Mouse (Mus musculus) hindbrain, embryonic 13.5 days (tissue): ENCODE measurements around the gene Phlpp1. TPM values are rescaled to one million over a fixed set of nuclear protein-coding genes. Genes with fewer than 3 reads are reported as not detected.

Source experiments
- ATAC-seq: fragments of 200-750 bp; cut with Nextera tagmentation; 2 replicates; pipeline ENCODE4 v1.8.0; 2017; ENCODE audit warnings: moderate TSS enrichment; ENCODE audit not compliant: low FRiP score
- H3K27ac ChIP-seq: fragments of 300-500 bp; sonication (generic); 2 replicates; pipeline ENCODE4 v1.5.1; 2015; ENCODE audit warnings: inconsistent platforms, mild to moderate bottlenecking, moderate library complexity
- H3K27me3 ChIP-seq: fragments of 300-500 bp; sonication (generic); 2 replicates; pipeline ENCODE4 v1.6.1; 2015; ENCODE audit warnings: mild to moderate bottlenecking, inconsistent platforms
- H3K36me3 ChIP-seq: fragments of 300-500 bp; sonication (generic); 2 replicates; pipeline ENCODE4 v1.6.1; 2015; ENCODE audit warnings: mild to moderate bottlenecking, inconsistent platforms
- H3K4me1 ChIP-seq: fragments of 300-500 bp; sonication (generic); replicated peaks from 2 replicates; pipeline ENCODE4 v1.6.1; 2015; ENCODE audit warnings: inconsistent platforms
- H3K4me2 ChIP-seq: fragments of 300-500 bp; sonication (generic); 2 replicates; pipeline ENCODE4 v1.6.1; 2015; ENCODE audit warnings: inconsistent platforms, mild to moderate bottlenecking, moderate library complexity
- H3K4me3 ChIP-seq: fragments of 300-500 bp; sonication (generic); 2 replicates; pipeline ENCODE4 v1.5.1; 2015; ENCODE audit warnings: mild to moderate bottlenecking, inconsistent platforms
- H3K9ac ChIP-seq: fragments of 300-500 bp; sonication (generic); 2 replicates; pipeline ENCODE4 v1.6.1; 2015; ENCODE audit warnings: mild to moderate bottlenecking, inconsistent platforms
- H3K9me3 ChIP-seq: fragments of 300-500 bp; sonication (generic); 2 replicates; pipeline ENCODE4 v1.6.1; 2016; ENCODE audit warnings: inconsistent platforms
- WGBS: fragments of 180-500 bp; shearing (Covaris S2); methylation state at CpG from one replicate; pipeline ENCODE4 v1.1.7; 2015; 5-methylcytosine and 5-hydroxymethylcytosine counted together
- polyA plus RNA-seq: library from polyadenylated mRNA; unstranded; fragments of >200 nt; fragmentation: Nextera tagmentation; extraction: Ambion mirVana; gene quantifications from 2 replicates; pipeline ENCODE4 v1.2.1, GENCODE M21; 2015

The Phlpp1 gene
- polyA plus RNA-seq, 1 experiment from 2014 or later = 6.8 TPM

DNA sequence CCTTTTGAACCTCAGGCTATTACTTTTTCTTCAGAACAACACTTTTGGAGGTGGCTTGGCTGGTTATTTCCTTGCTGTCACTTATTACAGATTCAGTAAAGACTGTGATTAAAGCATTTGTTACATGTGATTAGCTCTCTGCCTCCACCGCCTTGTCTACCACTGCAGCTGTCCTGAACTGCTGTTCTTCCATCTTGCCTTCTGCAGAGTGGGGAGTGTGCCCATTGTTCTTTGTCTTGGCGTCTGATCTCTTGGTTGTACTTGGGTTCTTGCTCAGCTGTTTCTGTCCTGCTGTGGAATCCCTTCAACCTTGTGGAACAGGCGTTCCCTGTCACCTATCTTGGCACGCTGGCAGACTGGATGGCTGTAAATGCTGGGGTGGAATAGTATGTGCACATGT, 30.4 kb downstream of the Phlpp1 start:
- no peak overlapping the region for H3K4me2 ChIP-seq
- no peak overlapping the region for H3K9ac ChIP-seq
- H3K4me3 ChIP-seq = no peak overlapping the region
- WGBS = 45% methylated on average over 4 of the region's 4 CpGs
- H3K27me3 ChIP-seq = no peaks in the 10 kb centered on the region
- H3K4me1 ChIP-seq = peaks cover 61% of the 10 kb centered on the region
- no peaks in the 10 kb centered on the region for H3K9me3 ChIP-seq
- peak overlapping the region; percentile 14 for H3K27ac ChIP-seq
- no peaks in the 10 kb centered on the region for H3K36me3 ChIP-seq
- ATAC-seq = no peak

DNA sequence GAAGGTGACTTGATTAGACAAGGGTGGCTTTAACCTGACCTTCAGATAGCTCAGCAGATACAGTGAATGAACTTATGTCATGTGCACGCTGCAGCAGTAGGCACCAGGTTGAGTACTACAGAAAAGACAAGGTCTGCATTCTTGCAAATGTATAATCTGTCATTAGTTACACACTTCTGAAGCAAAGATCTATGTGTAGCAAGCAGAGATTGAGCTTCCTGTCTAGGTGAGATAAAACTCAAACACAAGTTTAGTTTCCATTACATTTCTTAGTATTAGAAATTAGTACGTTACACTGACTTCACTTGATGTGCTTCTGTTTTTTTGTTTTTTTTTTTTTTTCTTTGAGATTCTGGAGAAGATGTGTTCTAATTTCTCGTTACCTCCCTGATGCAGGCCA, 32.4 kb downstream of the Phlpp1 start:
- Histone ChIP-seq H3K4me1 (peaks cover 48% of the 10 kb centered on the region), H3K9me3 (no peaks in the 10 kb centered on the region), H3K9ac (no peak overlapping the region), H3K27ac (peak overlapping the region; percentile 12; the same call in 1 of the 2 replicates), H3K27me3 (no peaks in the 10 kb centered on the region), H3K4me2 (no peak overlapping the region), H3K4me3 (no peak overlapping the region), H3K36me3 (no peaks in the 10 kb centered on the region)
- ATAC-seq = no peak
- WGBS = 64% methylated on average over 3 of the region's 3 CpGs

DNA sequence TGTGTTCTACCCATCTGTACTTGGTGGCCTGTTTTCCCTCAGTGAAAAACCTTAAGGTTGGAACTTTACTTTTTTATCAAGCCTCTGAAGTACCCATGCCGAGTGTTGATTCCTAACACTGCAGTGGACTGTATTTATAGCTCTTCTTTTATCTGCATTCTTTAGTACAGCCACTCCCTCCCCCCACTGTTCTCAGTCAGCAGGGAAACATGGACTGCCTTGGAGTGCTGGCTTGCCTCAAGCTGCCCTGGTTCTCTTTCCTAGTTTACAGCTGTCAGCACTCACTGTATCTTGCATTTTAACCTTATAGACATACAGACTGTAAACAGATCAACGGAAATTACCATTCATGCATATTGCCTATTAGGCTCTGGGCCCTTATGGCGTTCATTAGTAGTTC, 32.8 kb downstream of the Phlpp1 start:
- H3K4me2 ChIP-seq = no peak overlapping the region
- no peaks in the 10 kb centered on the region for H3K27me3 ChIP-seq
- H3K27ac ChIP-seq = peak overlapping the region; percentile 12; the same call in 1 of the 2 replicates
- peaks cover 44% of the 10 kb centered on the region for H3K4me1 ChIP-seq
- H3K9ac ChIP-seq = no peak overlapping the region
- 40% methylated on average over 3 of the region's 3 CpGs for WGBS
- ATAC-seq = no peak
- H3K4me3 ChIP-seq = no peak overlapping the region
- H3K36me3 ChIP-seq = no peaks in the 10 kb centered on the region
- H3K9me3 ChIP-seq = no peaks in the 10 kb centered on the region

- Histone ChIP-seq H3K4me2 (no peak overlapping the region), H3K27ac (no peak overlapping the region), H3K9me3 (no peaks in the 10 kb centered on the region), H3K36me3 (no peaks in the 10 kb centered on the region), H3K27me3 (no peaks in the 10 kb centered on the region), H3K4me3 (no peak overlapping the region), H3K4me1 (peaks cover 15% of the 10 kb centered on the region), H3K9ac (no peak overlapping the region)
- no peak for ATAC-seq
- WGBS = 80% methylated on average over 5 of the region's 5 CpGs
Observed at GRCm38 (mm10) chr1:106208581-106208980, 37.0 kb downstream of the Phlpp1 start.

DNA sequence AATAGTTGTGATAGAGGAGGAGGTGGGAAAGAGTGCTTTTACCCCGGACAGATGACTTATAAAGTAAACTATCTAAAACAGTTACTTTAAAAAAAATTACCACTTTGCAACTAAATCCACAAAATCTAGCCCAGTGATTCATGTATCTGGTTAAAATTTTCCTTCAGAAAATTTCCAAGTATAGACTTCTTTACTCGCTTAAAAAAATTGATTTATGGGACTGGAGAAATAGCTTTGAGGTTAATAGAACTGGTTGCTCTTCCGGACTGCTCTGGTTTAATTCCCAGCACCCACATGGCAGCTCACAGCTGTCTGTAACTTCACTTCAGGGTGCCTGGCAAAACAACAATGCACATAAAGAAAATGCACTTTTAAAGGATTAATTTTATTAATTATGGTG, 38.9 kb downstream of the Phlpp1 start:
- Histone ChIP-seq H3K27me3 (no peaks in the 10 kb centered on the region), H3K27ac (no peak overlapping the region), H3K4me1 (peaks cover 6% of the 10 kb centered on the region), H3K4me3 (no peak overlapping the region), H3K4me2 (no peak overlapping the region), H3K9ac (no peak overlapping the region), H3K36me3 (no peaks in the 10 kb centered on the region), H3K9me3 (no peaks in the 10 kb centered on the region)
- no peak for ATAC-seq
- WGBS = 90% methylated on average over 3 of the region's 3 CpGs

DNA sequence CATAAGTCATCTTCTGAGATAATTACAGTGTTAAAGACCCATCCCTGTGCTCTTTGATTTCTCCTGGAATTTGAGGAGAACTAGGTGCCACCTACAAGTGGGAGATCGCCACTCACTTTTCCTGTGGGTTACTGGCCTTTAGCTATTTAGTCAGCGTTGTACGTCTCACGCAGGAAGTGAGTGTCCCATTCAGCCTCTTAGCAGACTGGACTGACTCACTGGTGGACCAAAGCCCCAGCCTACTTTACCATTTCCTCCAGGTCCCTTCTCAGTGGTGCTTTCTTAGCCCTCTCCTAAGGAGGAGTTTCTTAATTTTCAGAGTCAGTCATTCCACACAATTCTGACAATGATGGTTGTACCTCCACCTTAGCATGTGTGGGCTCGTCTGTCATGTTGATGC, 39.6 kb downstream of the Phlpp1 start:
- H3K36me3 ChIP-seq = no peaks in the 10 kb centered on the region

DNA sequence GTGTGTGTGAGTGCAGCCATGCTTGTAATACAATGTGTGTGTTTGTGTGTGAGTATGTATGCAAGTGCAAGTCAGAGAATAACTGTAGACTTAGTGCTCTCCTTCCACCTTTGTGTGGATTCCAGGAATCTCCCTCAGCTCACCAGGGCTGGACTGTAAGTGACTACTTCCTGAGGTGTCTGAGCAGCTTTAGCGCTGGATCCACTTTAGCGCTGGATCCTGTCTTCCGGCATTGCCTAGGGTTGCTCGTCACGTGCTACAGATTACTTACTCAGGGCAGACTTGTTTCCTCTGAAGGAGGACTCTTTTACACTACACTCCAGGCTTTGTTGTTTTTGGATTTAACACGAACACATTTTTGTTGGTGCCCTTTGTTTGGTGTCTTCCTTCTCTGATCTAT, 48.9 kb downstream of the Phlpp1 start:
- no peaks in the 10 kb centered on the region for H3K9me3 ChIP-seq
- WGBS = 79% methylated on average over 6 of the region's 6 CpGs
- H3K4me2 ChIP-seq = no peak overlapping the region
- H3K9ac ChIP-seq = no peak overlapping the region
- no peak overlapping the region for H3K4me3 ChIP-seq
- H3K27ac ChIP-seq = no peak overlapping the region
- H3K27me3 ChIP-seq = no peaks in the 10 kb centered on the region
- H3K36me3 ChIP-seq = no peaks in the 10 kb centered on the region
- ATAC-seq = no peak
- H3K4me1 ChIP-seq = peaks cover 13% of the 10 kb centered on the region

More for the DNA sequence above, 39.6 kb downstream of the Phlpp1 start:
- 92% methylated on average over 5 of the region's 5 CpGs for WGBS
- no peaks in the 10 kb centered on the region for H3K27me3 ChIP-seq
- ATAC-seq = no peak
- H3K9me3 ChIP-seq = no peaks in the 10 kb centered on the region
- no peak overlapping the region for H3K9ac ChIP-seq
- no peak overlapping the region for H3K27ac ChIP-seq
- no peak overlapping the region for H3K4me3 ChIP-seq
- no peak overlapping the region for H3K4me2 ChIP-seq
- H3K4me1 ChIP-seq = peaks cover 6% of the 10 kb centered on the region

- ATAC-seq = no peak
- Histone ChIP-seq H3K9ac (no peak overlapping the region), H3K27ac (no peak overlapping the region), H3K27me3 (no peaks in the 10 kb centered on the region), H3K4me1 (peaks cover 18% of the 10 kb centered on the region), H3K9me3 (no peaks in the 10 kb centered on the region), H3K4me3 (no peak overlapping the region), H3K36me3 (no peaks in the 10 kb centered on the region), H3K4me2 (no peak overlapping the region)
- 72% methylated on average over 1 of the region's 1 CpGs for WGBS
Observed at GRCm38 (mm10) chr1:106221371-106221770, 49.8 kb downstream of the Phlpp1 start.

- Histone ChIP-seq H3K9ac (no peak overlapping the region), H3K4me1 (peaks cover 18% of the 10 kb centered on the region), H3K9me3 (no peaks in the 10 kb centered on the region), H3K4me3 (no peak overlapping the region), H3K36me3 (no peaks in the 10 kb centered on the region), H3K27me3 (no peaks in the 10 kb centered on the region), H3K27ac (0 out of 2 replicates have a peak overlapping the region, but pooled peaks have one; percentile 35), H3K4me2 (no peak overlapping the region)
- ATAC-seq = peak; percentile 66
- WGBS = 24% methylated on average over 2 of the region's 2 CpGs
Observed at GRCm38 (mm10) chr1:106221964-106222363, 50.4 kb downstream of the Phlpp1 start.

DNA sequence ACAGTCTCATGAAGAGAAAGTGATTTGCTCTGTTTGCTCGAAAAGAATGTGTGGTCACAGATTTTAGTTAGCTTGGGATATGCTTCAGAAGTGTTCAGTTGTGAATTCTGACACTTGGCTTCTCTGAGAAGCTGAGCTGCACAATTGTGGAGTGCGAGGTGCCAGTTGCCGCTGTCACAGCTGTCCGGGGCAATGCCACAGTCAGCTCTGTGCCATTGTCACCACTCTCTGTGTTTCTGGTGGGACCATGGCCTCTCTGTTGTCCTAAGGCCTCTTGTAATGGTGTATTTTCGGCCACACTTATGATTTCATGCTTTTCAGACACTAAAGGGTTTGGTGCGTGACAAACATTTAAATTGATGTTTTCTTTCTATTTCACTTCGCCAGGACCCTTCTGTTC, 55.1 kb downstream of the Phlpp1 start:
- Histone ChIP-seq H3K4me3 (no peak overlapping the region), H3K9ac (no peak overlapping the region), H3K27me3 (no peaks in the 10 kb centered on the region), H3K4me1 (peaks cover 12% of the 10 kb centered on the region), H3K36me3 (no peaks in the 10 kb centered on the region), H3K27ac (no peak overlapping the region), H3K4me2 (no peak overlapping the region), H3K9me3 (no peaks in the 10 kb centered on the region)
- WGBS = 68% methylated on average over 7 of the region's 7 CpGs
- ATAC-seq = no peak

DNA sequence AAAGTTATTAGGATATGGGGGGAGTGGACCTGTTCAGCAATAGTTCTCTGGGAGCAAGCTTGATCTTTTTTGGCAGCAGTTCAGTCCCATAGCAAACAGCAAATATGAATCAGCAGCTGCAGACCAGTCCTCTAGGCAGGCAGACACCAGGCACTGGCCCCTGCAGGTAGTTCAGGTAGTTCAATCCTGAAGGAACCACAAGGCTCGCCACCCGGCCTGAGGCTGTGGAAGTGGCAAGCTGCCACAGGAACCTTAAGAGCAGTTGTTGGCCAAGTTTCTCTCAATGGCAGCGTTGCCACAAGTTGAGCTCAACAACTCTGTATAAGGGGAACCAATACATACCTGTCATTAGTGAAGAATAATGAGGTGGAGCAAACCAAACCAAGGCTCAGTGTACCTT, 58.8 kb downstream of the Phlpp1 start:
- WGBS = 93% methylated on average over 3 of the region's 3 CpGs
- H3K27me3 ChIP-seq = no peaks in the 10 kb centered on the region
- no peak overlapping the region for H3K27ac ChIP-seq
- H3K4me3 ChIP-seq = no peak overlapping the region
- H3K4me2 ChIP-seq = no peak overlapping the region
- H3K4me1 ChIP-seq = peaks cover 5% of the 10 kb centered on the region; the same call in 1 of the 2 replicates
- no peak overlapping the region for H3K9ac ChIP-seq
- H3K36me3 ChIP-seq = no peaks in the 10 kb centered on the region
- no peaks in the 10 kb centered on the region for H3K9me3 ChIP-seq
- no peak for ATAC-seq

DNA sequence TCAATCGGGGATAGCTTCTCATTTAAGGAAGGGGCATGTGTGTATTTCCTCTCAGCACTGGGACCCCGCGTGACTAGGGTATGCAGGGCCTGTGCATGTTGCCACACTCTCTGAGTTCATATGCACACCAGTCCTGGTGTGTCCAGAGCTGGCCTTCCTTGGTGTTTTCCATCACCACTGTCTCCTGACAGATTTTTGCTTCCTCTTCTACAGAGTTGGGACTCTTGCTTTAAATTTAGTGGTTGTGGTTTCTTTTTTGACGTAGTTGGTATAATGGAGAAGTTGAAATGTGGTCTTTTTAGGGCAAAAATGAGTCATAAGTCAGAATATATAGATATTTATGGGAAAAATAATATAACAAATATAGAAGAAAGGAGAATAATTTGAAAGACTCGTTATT, 59.8 kb downstream of the Phlpp1 start:
- Histone ChIP-seq H3K36me3 (no peaks in the 10 kb centered on the region), H3K27me3 (no peaks in the 10 kb centered on the region), H3K27ac (no peak overlapping the region), H3K9me3 (no peaks in the 10 kb centered on the region), H3K4me1 (peaks cover under 1% of the 10 kb centered on the region; the same call in 1 of the 2 replicates), H3K4me2 (no peak overlapping the region), H3K9ac (no peak overlapping the region), H3K4me3 (no peak overlapping the region)
- no peak for ATAC-seq
- WGBS = 95% methylated on average over 5 of the region's 5 CpGs

DNA sequence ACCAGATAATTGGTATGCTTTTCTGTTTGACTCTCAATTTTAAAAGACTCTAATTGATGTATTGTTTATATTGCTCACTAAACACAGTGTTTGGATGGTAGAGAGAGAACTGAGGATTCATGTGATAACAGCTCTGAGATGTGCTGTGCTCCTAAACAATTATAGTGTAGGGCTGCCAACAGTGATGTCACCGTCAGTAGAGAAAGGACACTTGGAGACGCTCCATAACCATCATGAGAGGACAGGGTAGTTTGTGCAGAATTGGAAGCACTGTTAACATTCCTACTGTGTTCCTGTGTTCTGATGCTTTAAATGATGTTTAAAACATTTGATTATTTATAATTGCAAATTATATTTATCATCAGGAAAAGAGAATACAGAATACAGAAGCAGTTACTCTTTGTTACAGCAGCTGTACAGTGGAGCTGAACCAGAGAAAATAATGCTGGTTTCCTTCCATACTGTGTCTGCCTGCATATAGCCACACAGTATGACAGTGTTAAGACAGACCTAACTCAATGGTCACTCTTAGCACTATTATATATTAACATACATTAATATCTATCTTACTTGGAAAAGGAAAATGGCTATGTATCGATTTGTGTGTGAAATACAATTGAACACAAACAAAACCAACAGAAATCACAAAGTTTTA, 60.4 kb downstream of the Phlpp1 start:
- no peaks in the 10 kb centered on the region for H3K9me3 ChIP-seq
- no peak for ATAC-seq
- H3K27me3 ChIP-seq = no peaks in the 10 kb centered on the region
- H3K9ac ChIP-seq = no peak overlapping the region
- 69% methylated on average over 3 of the region's 3 CpGs for WGBS
- H3K4me3 ChIP-seq = no peak overlapping the region
- no peaks in the 10 kb centered on the region for H3K36me3 ChIP-seq
- H3K27ac ChIP-seq = no peak overlapping the region
- no peaks in the 10 kb centered on the region for H3K4me1 ChIP-seq
- H3K4me2 ChIP-seq = no peak overlapping the region
